Mouse (Mus musculus) thymus, adult 2 months (tissue): Measurements from ENCODE around the gene Aven. TPM values are rescaled to one million over a fixed set of nuclear protein-coding genes. Genes with fewer than 3 reads are reported as not detected.

Experiments used
- DNase-seq: peaks from one replicate; pipeline ENCODE4 v3.0.0; 2021
- H3K27ac ChIP-seq: fragments of 200-500 bp; 2 replicates; pipeline ENCODE4 v1.5.1; 2012; ENCODE audit warnings: low read length, control low read depth; ENCODE audit not compliant: control insufficient read depth, insufficient read depth
- H3K27me3 ChIP-seq: fragments of 200-500 bp; 2 replicates; pipeline ENCODE4 v1.6.1; 2012; ENCODE audit warnings: mild to moderate bottlenecking, low read length, moderate library complexity, mixed read lengths; ENCODE audit not compliant: control insufficient read depth, insufficient read depth
- H3K36me3 ChIP-seq: fragments of 200-500 bp; 2 replicates; pipeline ENCODE4 v1.6.1; 2012; ENCODE audit warnings: mild to moderate bottlenecking, low read length, moderate library complexity; ENCODE audit not compliant: control insufficient read depth, insufficient read depth
- H3K4me1 ChIP-seq: fragments of 200-500 bp; replicated peaks from 2 replicates; pipeline ENCODE4 v1.6.1; 2012; ENCODE audit warnings: low read length; ENCODE audit not compliant: control insufficient read depth, insufficient read depth
- H3K4me3 ChIP-seq: fragments of 200-500 bp; 2 replicates; pipeline ENCODE4 v1.5.1; 2012; ENCODE audit warnings: mild to moderate bottlenecking, low read length, control low read depth, moderate library complexity; ENCODE audit not compliant: control insufficient read depth, insufficient read depth
- CTCF ChIP-seq: fragments of 200-500 bp; IDR thresholded peaks from 2 replicates; pipeline ENCODE4 v1.5.1; 2012; ENCODE audit warnings: mild to moderate bottlenecking, control low read depth, low read length, moderate library complexity, borderline replicate concordance; ENCODE audit not compliant: control insufficient read depth, poor library complexity, insufficient read depth; ENCODE audit errors: extremely low read depth
- POLR2A ChIP-seq: fragments of 200-500 bp; IDR thresholded peaks from 2 replicates; pipeline ENCODE4 v1.6.1; 2012; ENCODE audit warnings: mild to moderate bottlenecking, low read length, control low read depth, moderate library complexity; ENCODE audit not compliant: control insufficient read depth, poor library complexity, insufficient read depth; ENCODE audit errors: extremely low read depth
- WGBS: fragments of 180-500 bp; shearing (Covaris S2); methylation state at CpG from one replicate; pipeline ENCODE4 v1.1.7; 2018; 5-methylcytosine and 5-hydroxymethylcytosine counted together
- polyA plus RNA-seq: library from polyadenylated mRNA; depleted of rRNA; stranded (reverse); fragments of >200 nt; gene quantifications from 2 replicates; pipeline ENCODE4 v1.2.3, GENCODE M21; 2012

Gene Aven
- polyA plus RNA-seq, 1 experiment = 5.9 TPM

GRCm38 (mm10) chr2:112484886-112485285 lies 7.9 kb upstream of the Aven start:
- no peaks in the 10 kb centered on the region for H3K4me1 ChIP-seq
- H3K4me3 ChIP-seq = no peak overlapping the region
- WGBS = 70% methylated on average over 2 of the region's 2 CpGs
- no peak for DNase-seq
- H3K27me3 ChIP-seq = no peaks in the 10 kb centered on the region
- H3K36me3 ChIP-seq = no peaks in the 10 kb centered on the region
- TF ChIP-seq CTCF = no peak
- no peak for TF ChIP-seq POLR2A
- no peak overlapping the region for H3K27ac ChIP-seq

GRCm38 (mm10) chr2:112490483-112491196 lies 2.1 kb upstream of the Aven start:
- Histone ChIP-seq H3K27ac (no peak overlapping the region), H3K27me3 (no peaks in the 10 kb centered on the region), H3K4me1 (peaks cover 2% of the 10 kb centered on the region; the same call in 1 of the 2 replicates), H3K4me3 (no peak overlapping the region), H3K36me3 (no peaks in the 10 kb centered on the region)
- no peak for DNase-seq
- TF ChIP-seq CTCF (no peak), POLR2A (no peak)
- 96% methylated on average over 11 of the region's 11 CpGs for WGBS

- H3K27ac ChIP-seq = no peak overlapping the region
- DNase-seq = no peak
- TF ChIP-seq CTCF (no peak), POLR2A (no peak)
- H3K4me1 ChIP-seq = peaks cover 2% of the 10 kb centered on the region; the same call in 1 of the 2 replicates
- H3K27me3 ChIP-seq = no peaks in the 10 kb centered on the region
- H3K36me3 ChIP-seq = no peaks in the 10 kb centered on the region
- no peak overlapping the region for H3K4me3 ChIP-seq
- WGBS = 93% methylated on average over 5 of the region's 5 CpGs
These were observed 1.1 kb upstream of the Aven start for GRCm38 (mm10) chr2:112491629-112492028.

- Histone ChIP-seq H3K4me1 (peaks cover 2% of the 10 kb centered on the region; the same call in 1 of the 2 replicates), H3K27me3 (no peaks in the 10 kb centered on the region), H3K36me3 (no peaks in the 10 kb centered on the region), H3K27ac (peak overlapping the region; percentile 61; the same call in 1 of the 2 replicates), H3K4me3 (peak overlapping the region; percentile 62)
- WGBS = 14% methylated on average over 9 of the region's 9 CpGs
- peak; percentile 21 for DNase-seq
- TF ChIP-seq CTCF = no peak
- no peak for TF ChIP-seq POLR2A
These were observed 321 bp upstream of the Aven start for GRCm38 (mm10) chr2:112492431-112492855.

GRCm38 (mm10) chr2:112493539-112494260 lies 936 bp downstream of the Aven start:
- Histone ChIP-seq H3K27ac (no peak overlapping the region), H3K4me3 (peak overlapping the region; percentile 62), H3K36me3 (no peaks in the 10 kb centered on the region), H3K27me3 (no peaks in the 10 kb centered on the region), H3K4me1 (peaks cover 2% of the 10 kb centered on the region; the same call in 1 of the 2 replicates)
- TF ChIP-seq POLR2A (no peak), CTCF (no peak)
- 49% methylated on average over 11 of the region's 11 CpGs for WGBS
- DNase-seq = no peak

- Histone ChIP-seq H3K27me3 (no peaks in the 10 kb centered on the region), H3K27ac (no peak overlapping the region), H3K36me3 (no peaks in the 10 kb centered on the region), H3K4me1 (no peaks in the 10 kb centered on the region), H3K4me3 (no peak overlapping the region)
- TF ChIP-seq CTCF = no peak
- no peak for TF ChIP-seq POLR2A
- 95% methylated on average over 7 of the region's 7 CpGs for WGBS
- no peak for DNase-seq
These were observed 5.1 kb downstream of the Aven start for GRCm38 (mm10) chr2:112497851-112498250.
